17 mouse cellular contexts compared by ENCODE assay signal in the genomic region with DNA sequence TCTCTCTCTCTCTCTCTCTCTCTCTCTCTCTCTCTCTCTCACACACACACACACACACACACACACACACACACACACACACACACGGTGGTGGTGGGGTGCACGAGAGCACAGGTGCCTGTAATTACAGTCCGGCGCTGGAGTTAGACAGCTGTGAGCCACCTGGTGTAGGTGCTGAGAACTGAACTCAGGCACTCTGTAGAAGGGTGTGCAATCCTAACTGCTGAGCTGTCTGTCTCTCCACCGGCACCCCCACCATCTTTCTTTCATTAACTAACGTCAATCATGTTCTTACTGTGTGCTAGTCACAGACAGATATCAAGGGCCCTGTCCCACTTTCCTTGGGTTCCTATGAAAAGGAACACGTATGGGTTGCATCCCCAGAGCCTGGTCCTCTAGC.
DNase-seq lines count a peak whose midpoint lies in the region; ATAC-seq and TF ChIP-seq lines count a peak whose summit lies in the region.
"Had no signal": no experiment of that assay in that cellular context is flagged by ENCODE, and none has a peak within 500 bp of the region (broad histone marks: within the 10 kb centered on the region; RNA-seq: fewer than 3 reads in every experiment).

No protein-coding gene starts in this region.

- H3K4me1 ChIP-seq in midbrain, embryonic 11.5 days (ENCODE audit: control insufficient read depth, insufficient read depth, low read length) = no peaks in the 10 kb centered on the region
- 0 out of 2 replicates have a peak, but pooled peaks cover 4% of the 10 kb centered on the region for H3K4me1 ChIP-seq in midbrain, embryonic 15.5 days
- no peaks in the 10 kb centered on the region for H3K4me1 ChIP-seq in intestine, postnatal 0 days (replicated peaks; ENCODE audit: control insufficient read depth, insufficient read depth, low read length)
- H3K4me1 ChIP-seq: limb, embryonic 12.5 days had no signal

- H3K4me3 ChIP-seq in midbrain, embryonic 11.5 days (ENCODE audit: low read depth, low read length) = no peak overlapping the region
- no peak overlapping the region for H3K4me3 ChIP-seq in midbrain, embryonic 15.5 days
- H3K4me3 ChIP-seq in intestine, postnatal 0 days (ENCODE audit: low read depth, low read length) = no peak overlapping the region
- H3K4me3 ChIP-seq: erythroblast, embryonic 14.5 days; gastrocnemius, adult 2 months; hindbrain, embryonic 10.5 days; limb, embryonic 12.5 days; megakaryocyte, embryonic 14.5 days had no signal

- H3K27me3 ChIP-seq in midbrain, embryonic 11.5 days (ENCODE audit: control insufficient read depth, insufficient read depth, low read length) = no peaks in the 10 kb centered on the region
- H3K27me3 ChIP-seq in midbrain, embryonic 15.5 days (replicated peaks) = no peaks in the 10 kb centered on the region
- no peaks in the 10 kb centered on the region for H3K27me3 ChIP-seq in intestine, postnatal 0 days (replicated peaks; ENCODE audit: control insufficient read depth, insufficient read depth, low read length)
- H3K27me3 ChIP-seq: limb, embryonic 12.5 days had no signal

- H3K9ac ChIP-seq in midbrain, embryonic 11.5 days (ENCODE audit: low read length) = no peak overlapping the region
- no peak overlapping the region for H3K9ac ChIP-seq in midbrain, embryonic 15.5 days
- H3K9ac ChIP-seq in intestine, postnatal 0 days (ENCODE audit: low read depth, low read length) = no peak overlapping the region
- H3K9ac ChIP-seq: limb, embryonic 12.5 days; liver, embryonic 14.5 days had no signal

- peak; percentile 38 for DNase-seq in CD4-positive, CD25-positive, alpha-beta regulatory T cell, adult 2 months (ENCODE audit: low read depth, low spot score)
- DNase-seq in midbrain, embryonic 11.5 days (ENCODE audit: low spot score, missing footprints) = peak; percentile 17
- DNase-seq in lung, postnatal 25 days (ENCODE audit: low spot score) = no peak
- no peak for DNase-seq in adrenal gland, postnatal 25 days
- DNase-seq in gastrocnemius, adult 8-10 months (ENCODE audit: low spot score in 2 of 2) = no peak
- DNase-seq: cerebellum, adult 11-12 months had no signal

- ATAC-seq in CD4-positive, CD25-positive, alpha-beta regulatory T cell, adult 4 months = no peak
- ATAC-seq in midbrain, embryonic 11.5 days (ENCODE audit: low FRiP score) = no peak
- no peak for ATAC-seq in midbrain, embryonic 15.5 days (replicated peaks)
- peak; percentile 26; the same call in 1 of the 2 replicates for ATAC-seq in intestine, postnatal 0 days
- ATAC-seq: forebrain, embryonic 16.5 days; lung, postnatal 0 days had no signal

- WGBS in midbrain, embryonic 11.5 days = 81% methylated on average over 7 of the region's 7 CpGs
- 72% methylated on average over 7 of the region's 7 CpGs for WGBS in midbrain, embryonic 15.5 days
- WGBS in intestine, postnatal 0 days = 62% methylated on average over 7 of the region's 7 CpGs

- H3K27ac ChIP-seq in midbrain, embryonic 11.5 days (ENCODE audit: low read depth, low read length) = no peak overlapping the region
- no peak overlapping the region for H3K27ac ChIP-seq in midbrain, embryonic 15.5 days
- no peak overlapping the region; the same call in 1 of the 2 replicates for H3K27ac ChIP-seq in intestine, postnatal 0 days (ENCODE audit: low read depth, low read length)
- H3K27ac ChIP-seq: gastrocnemius, adult 2 months; hindbrain, embryonic 10.5 days; limb, embryonic 12.5 days; liver, embryonic 14.5 days had no signal

- no peak overlapping the region for H3K4me2 ChIP-seq in midbrain, embryonic 11.5 days
- H3K4me2 ChIP-seq in midbrain, embryonic 15.5 days = no peak overlapping the region
- no peak overlapping the region for H3K4me2 ChIP-seq in intestine, postnatal 0 days (replicated peaks; ENCODE audit: low read depth)
- H3K4me2 ChIP-seq: limb, embryonic 12.5 days had no signal

- no peaks in the 10 kb centered on the region for H3K9me3 ChIP-seq in midbrain, embryonic 11.5 days (ENCODE audit: control insufficient read depth, low read length)
- no peaks in the 10 kb centered on the region for H3K9me3 ChIP-seq in midbrain, embryonic 15.5 days
- H3K9me3 ChIP-seq in intestine, postnatal 0 days (ENCODE audit: control insufficient read depth) = no peaks in the 10 kb centered on the region
- H3K9me3 ChIP-seq: hindbrain, embryonic 10.5 days; limb, embryonic 12.5 days; megakaryocyte, embryonic 14.5 days had no signal

- TF ChIP-seq CTCF in intestine, postnatal 0 days (IDR thresholded peaks at IDR 0.05; ENCODE audit: low read depth) = peak; percentile 53

- no peaks in the 10 kb centered on the region for H3K36me3 ChIP-seq in midbrain, embryonic 11.5 days (ENCODE audit: control insufficient read depth, insufficient read depth, low read length)
- no peaks in the 10 kb centered on the region for H3K36me3 ChIP-seq in midbrain, embryonic 15.5 days (replicated peaks)
- H3K36me3 ChIP-seq in intestine, postnatal 0 days (ENCODE audit: control insufficient read depth, insufficient read depth) = no peaks in the 10 kb centered on the region
- H3K36me3 ChIP-seq: hindbrain, embryonic 10.5 days; limb, embryonic 12.5 days had no signal

Comparison
In these comparisons a context has a peak if more than half of its experiments do, and no peak if none do; other contexts are left out.
1. DNase-seq: peak in CD4-positive, CD25-positive, alpha-beta regulatory T cell, adult 2 months (single experiment) and midbrain, embryonic 11.5 days (single experiment); none in lung, postnatal 25 days (single experiment), adrenal gland, postnatal 25 days (single experiment) and gastrocnemius, adult 8-10 months (0 of 2).